Mouse (Mus musculus) CD4-positive, CD25-positive, alpha-beta regulatory T cell (primary cell): ENCODE data around the gene Taf1. TPM values are rescaled to one million over a fixed set of nuclear protein-coding genes. Genes with fewer than 3 reads are reported as not detected.

Experiments
- polyA plus RNA-seq: library from polyadenylated mRNA; unstranded; fragments of 100-300 nt; shearing (Covaris generic); gene quantifications from one replicate; pipeline ENCODE4 v1.2.1, GENCODE M21; 2017

The Taf1 gene
- polyA plus RNA-seq, result 22.2 TPM

GRCm38 (mm10) chrX:101532347-101533221, at the start of gene Taf1:
Gene Taf1 (plus strand): TSS chrX:101532734.

GRCm38 (mm10) chrX:101639741-101640166, 107.2 kb downstream of the Taf1 start, which contains the start of gene Ogt:
Gene Ogt (plus strand): TSS chrX:101640060.

Other genes with a start within 250 kb of the Taf1 start
- 0.10 TPM for gene Nlgn3, start 233.6 kb upstream of the Taf1 start, polyA plus RNA-seq
- not detected for gene Gjb1, start 156.4 kb upstream of the Taf1 start, polyA plus RNA-seq
- gene Zmym3, start 111.9 kb upstream of the Taf1 start, polyA plus RNA-seq, result 18.4 TPM
- 292 TPM for gene Nono, start 103.4 kb upstream of the Taf1 start, polyA plus RNA-seq
- 0.72 TPM for gene Itgb1bp2, start 83.6 kb upstream of the Taf1 start, polyA plus RNA-seq
- 261 TPM for gene Ogt, start 107.3 kb downstream of the Taf1 start, polyA plus RNA-seq
- 96.4 TPM for gene Cxcr3, start 201.5 kb downstream of the Taf1 start, polyA plus RNA-seq